Mouse (Mus musculus): ENCODE results near the gene Hdlbp. TPM values are rescaled to one million over a fixed set of nuclear protein-coding genes. Genes with fewer than 3 reads are reported as not detected.
A peak's percentile ranks its signal among the peaks of the same experiment; 100 is the strongest.
"Not testable (repeated sequence)": the region's sequence is repeated elsewhere in the genome, so short reads cannot be mapped to it uniquely, and the experiment has no call there.

Gene Hdlbp
- polyA plus RNA-seq, 1 experiment = 579 TPM

GRCm38 (mm10) chr1:93479476-93480083 is 965 bp upstream of the Hdlbp start:
- TF ChIP-seq POLR2A (IDR thresholded peaks at IDR 0.05; ENCODE audit: low read depth, low read length) (peak; percentile 45; the same call in 1 of the 2 replicates), CTCF (IDR thresholded peaks at IDR 0.05; ENCODE audit: borderline replicate concordance, insufficient read depth, low read length) (no peak)
- Histone ChIP-seq H3K4me1 (ENCODE audit: control insufficient read depth, insufficient read depth, low read length) (peaks cover 2% of the 10 kb centered on the region; the same call in 1 of the 2 replicates), H3K4me3 (ENCODE audit: insufficient read depth, low read length) (peak overlapping the region; percentile 91), H3K27ac (ENCODE audit: insufficient read depth, low read length) (peak overlapping the region; percentile 95)

GRCm38 (mm10) chr1:93477758-93478585 is 643 bp downstream of the Hdlbp start:
- peak; percentile 85 for TF ChIP-seq POLR2A (IDR thresholded peaks at IDR 0.05; ENCODE audit: low read depth, low read length)
- TF ChIP-seq CTCF (IDR thresholded peaks at IDR 0.05; ENCODE audit: borderline replicate concordance, insufficient read depth, low read length) = peak; percentile 29; the same call in 1 of the 2 replicates
- H3K4me3 ChIP-seq (ENCODE audit: insufficient read depth, low read length) = peak overlapping the region; percentile 90
- peak overlapping the region; percentile 98 for H3K27ac ChIP-seq (ENCODE audit: insufficient read depth, low read length)
- H3K4me1 ChIP-seq (ENCODE audit: control insufficient read depth, insufficient read depth, low read length) = peaks cover 2% of the 10 kb centered on the region; the same call in 1 of the 2 replicates

DNA sequence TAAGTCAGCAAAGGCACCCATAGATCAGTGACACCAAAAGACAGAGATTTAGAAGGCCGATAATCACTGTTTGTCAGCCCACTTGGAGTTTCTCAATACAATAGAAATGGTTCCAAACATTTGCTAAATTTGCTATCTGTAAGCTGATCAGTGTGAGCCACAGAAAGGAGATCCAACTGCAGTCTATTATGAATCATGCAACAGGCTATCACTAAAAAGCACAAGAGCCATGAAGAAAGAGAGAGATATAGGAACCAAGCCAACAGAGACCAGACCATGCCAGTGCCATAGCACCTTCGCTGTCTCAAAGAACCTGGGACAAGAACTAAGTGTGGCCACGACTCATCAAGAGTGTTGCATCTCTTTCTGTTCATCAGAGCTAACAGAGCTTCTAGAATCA is 2.9 kb downstream of the Hdlbp start:
- Histone ChIP-seq H3K27ac (ENCODE audit: insufficient read depth, low read length) (no peak overlapping the region), H3K4me1 (ENCODE audit: control insufficient read depth, insufficient read depth, low read length) (no peaks in the 10 kb centered on the region), H3K4me3 (ENCODE audit: insufficient read depth, low read length) (no peak overlapping the region)
- TF ChIP-seq CTCF (IDR thresholded peaks at IDR 0.05; ENCODE audit: borderline replicate concordance, insufficient read depth, low read length) = no peak
- TF ChIP-seq POLR2A (IDR thresholded peaks at IDR 0.05; ENCODE audit: low read depth, low read length) = no peak

DNA sequence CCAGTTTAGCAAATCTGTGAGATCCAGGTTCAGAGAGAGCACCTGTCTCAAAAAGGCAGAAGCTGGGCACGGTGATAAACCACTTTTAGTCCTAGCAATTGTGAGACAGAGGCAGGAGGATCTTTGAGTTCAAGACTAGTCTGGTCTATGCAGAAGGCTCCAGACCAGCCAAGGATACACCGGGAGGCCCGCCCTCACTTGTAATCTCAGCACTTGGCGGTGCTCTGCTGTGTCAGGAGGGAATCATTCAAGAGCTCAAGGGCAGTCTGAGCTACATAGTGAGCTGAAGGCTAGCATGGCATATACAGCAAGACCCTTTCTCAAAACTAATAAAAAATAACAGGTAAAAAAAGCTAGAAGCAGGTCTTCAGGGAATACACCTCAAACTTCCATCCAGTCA is 10.0 kb downstream of the Hdlbp start:
- no peak for TF ChIP-seq POLR2A (IDR thresholded peaks at IDR 0.05; ENCODE audit: low read depth, low read length)
- TF ChIP-seq CTCF (IDR thresholded peaks at IDR 0.05; ENCODE audit: borderline replicate concordance, insufficient read depth, low read length) = no peak
- Histone ChIP-seq H3K27ac (ENCODE audit: insufficient read depth, low read length) (no peak overlapping the region), H3K4me1 (ENCODE audit: control insufficient read depth, insufficient read depth, low read length) (no peaks in the 10 kb centered on the region), H3K4me3 (ENCODE audit: insufficient read depth, low read length) (no peak overlapping the region)

DNA sequence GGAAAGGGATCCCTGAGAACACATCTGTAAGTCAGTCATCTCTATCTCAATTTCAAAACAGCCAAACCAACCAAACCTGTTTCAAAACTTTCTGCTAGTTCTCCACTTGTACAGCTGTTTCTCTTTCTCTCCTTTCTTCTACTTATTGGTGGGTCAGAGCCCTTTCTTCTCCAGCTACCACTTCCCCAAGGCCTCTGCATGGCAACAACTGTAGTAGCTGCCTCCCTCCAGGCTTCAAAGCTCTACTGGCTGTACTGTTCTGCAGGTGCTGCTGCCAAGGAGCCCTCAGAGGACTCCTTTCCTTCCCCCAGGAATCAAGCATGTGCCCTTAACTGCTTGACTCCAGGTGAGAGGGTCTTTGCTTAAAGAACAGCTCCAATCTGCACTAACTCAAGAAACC is 12.9 kb downstream of the Hdlbp start:
- H3K4me3 ChIP-seq (ENCODE audit: insufficient read depth, low read length) = no peak overlapping the region
- TF ChIP-seq POLR2A (IDR thresholded peaks at IDR 0.05; ENCODE audit: low read depth, low read length) = no peak
- no peak for TF ChIP-seq CTCF (IDR thresholded peaks at IDR 0.05; ENCODE audit: borderline replicate concordance, insufficient read depth, low read length)
- no peak overlapping the region for H3K27ac ChIP-seq (ENCODE audit: insufficient read depth, low read length)
- H3K4me1 ChIP-seq (ENCODE audit: control insufficient read depth, insufficient read depth, low read length) = no peaks in the 10 kb centered on the region

DNA sequence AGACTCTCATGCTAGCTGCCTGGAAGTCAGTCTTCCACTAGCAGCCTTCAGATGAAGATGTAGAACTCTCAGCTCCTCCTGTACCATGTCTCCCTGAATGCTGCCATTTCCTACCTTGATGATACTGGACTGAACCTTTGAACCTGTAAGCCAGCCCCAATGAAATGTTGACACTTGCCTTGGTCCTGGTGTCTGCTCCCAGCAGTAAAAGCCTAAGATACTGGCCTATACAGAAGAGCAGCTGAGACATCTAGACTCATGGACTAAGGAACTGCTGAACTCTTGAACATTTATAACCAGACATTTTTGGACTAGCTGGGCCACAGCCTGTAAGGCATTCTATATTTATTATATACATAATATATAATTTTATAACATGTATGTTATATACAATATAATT is 13.5 kb downstream of the Hdlbp start:
- Histone ChIP-seq H3K4me1 (ENCODE audit: control insufficient read depth, insufficient read depth, low read length) (no peaks in the 10 kb centered on the region), H3K4me3 (ENCODE audit: insufficient read depth, low read length) (no peak overlapping the region), H3K27ac (ENCODE audit: insufficient read depth, low read length) (no peak overlapping the region)
- TF ChIP-seq CTCF (IDR thresholded peaks at IDR 0.05; ENCODE audit: borderline replicate concordance, insufficient read depth, low read length) (no peak), POLR2A (IDR thresholded peaks at IDR 0.05; ENCODE audit: low read depth, low read length) (no peak)

- Histone ChIP-seq H3K4me3 (ENCODE audit: insufficient read depth, low read length) (no peak overlapping the region), H3K4me1 (ENCODE audit: control insufficient read depth, insufficient read depth, low read length) (no peaks in the 10 kb centered on the region), H3K27ac (ENCODE audit: insufficient read depth, low read length) (no peak overlapping the region)
- TF ChIP-seq CTCF (IDR thresholded peaks at IDR 0.05; ENCODE audit: borderline replicate concordance, insufficient read depth, low read length) (no peak), POLR2A (IDR thresholded peaks at IDR 0.05; ENCODE audit: low read depth, low read length) (no peak)
Observed at GRCm38 (mm10) chr1:93459101-93459500, 19.5 kb downstream of the Hdlbp start.

GRCm38 (mm10) chr1:93458357-93458756 is 20.3 kb downstream of the Hdlbp start:
- no peaks in the 10 kb centered on the region for H3K4me1 ChIP-seq (ENCODE audit: control insufficient read depth, insufficient read depth, low read length)
- no peak overlapping the region for H3K27ac ChIP-seq (ENCODE audit: insufficient read depth, low read length)
- H3K4me3 ChIP-seq (ENCODE audit: insufficient read depth, low read length) = no peak overlapping the region
- no peak for TF ChIP-seq POLR2A (IDR thresholded peaks at IDR 0.05; ENCODE audit: low read depth, low read length)
- no peak for TF ChIP-seq CTCF (IDR thresholded peaks at IDR 0.05; ENCODE audit: borderline replicate concordance, insufficient read depth, low read length)

GRCm38 (mm10) chr1:93453721-93454255 is 24.8 kb downstream of the Hdlbp start:
- Histone ChIP-seq H3K4me3 (ENCODE audit: insufficient read depth, low read length) (no peak overlapping the region), H3K4me1 (ENCODE audit: control insufficient read depth, insufficient read depth, low read length) (no peaks in the 10 kb centered on the region), H3K27ac (ENCODE audit: insufficient read depth, low read length) (no peak overlapping the region)
- TF ChIP-seq CTCF (IDR thresholded peaks at IDR 0.05; ENCODE audit: borderline replicate concordance, insufficient read depth, low read length) = no peak
- no peak for TF ChIP-seq POLR2A (IDR thresholded peaks at IDR 0.05; ENCODE audit: low read depth, low read length)

- not testable (repeated sequence) for H3K4me3 ChIP-seq (ENCODE audit: insufficient read depth, low read length); H3K27ac ChIP-seq (ENCODE audit: insufficient read depth, low read length); H3K4me1 ChIP-seq (ENCODE audit: control insufficient read depth, insufficient read depth, low read length)
Observed at GRCm38 (mm10) chr1:93450118-93450517, 28.5 kb downstream of the Hdlbp start.

Data from embryonic fibroblast, embryonic 13.5 days (primary cell).